Mouse (Mus musculus): ENCODE measurements around the gene Tmem150c. TPM values are rescaled to one million over a fixed set of nuclear protein-coding genes. Genes with fewer than 3 reads are reported as not detected.

Tmem150c gene
- 38.2 and 39.4 TPM in 2 replicates for polyA plus RNA-seq (2012; rRNA removed)

DNA sequence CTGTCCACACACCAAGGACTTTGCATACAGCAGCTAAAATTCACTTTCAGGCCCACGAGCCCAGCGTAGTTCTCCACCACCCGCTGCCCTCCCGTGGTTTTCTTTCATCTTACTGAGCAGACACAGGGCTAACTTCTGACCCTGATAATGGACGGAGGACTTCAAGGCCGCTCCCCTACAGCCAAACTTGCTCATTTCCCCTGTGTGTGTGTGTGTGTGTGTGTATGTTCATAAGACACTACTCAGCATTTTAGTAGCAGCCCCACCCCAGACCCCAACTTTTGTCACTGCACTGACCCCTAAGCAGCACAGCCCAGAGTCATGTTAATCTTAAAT is at the start of gene Tmem150c:
Gene Tmem150c (minus strand): TSS at position 171 of the 336 bp plus-strand sequence.

GRCm38 (mm10) chr5:100039602-100040142 is 119.9 kb downstream of the Tmem150c start, which contains the start of the genes Hnrnpdl and Enoph1:
Gene Hnrnpdl, minus strand, starts transcription at chr5:100039664.
Gene Enoph1, plus strand, starts transcription at chr5:100039985.

Other genes with a start within 250 kb of the Tmem150c start
- 220 and 229 TPM in 2 replicates for gene Hnrnpd, start 180.9 kb downstream of the Tmem150c start, polyA plus RNA-seq (2012; rRNA removed)
- 3.0 and 3.2 TPM in 2 replicates for gene 4930524J08Rik, start 180.7 kb downstream of the Tmem150c start, polyA plus RNA-seq (2012; rRNA removed)
- gene Hnrnpdl, start 120.1 kb downstream of the Tmem150c start, polyA plus RNA-seq (2012; rRNA removed) = 456 and 469 TPM in 2 replicates
- 78.9 and 82.6 TPM in 2 replicates for gene Enoph1, start 119.8 kb downstream of the Tmem150c start, polyA plus RNA-seq (2012; rRNA removed)